Mouse (Mus musculus) midbrain, embryonic 14.5 days (tissue): ENCODE results near the gene Cenpb. TPM values are rescaled to one million over a fixed set of nuclear protein-coding genes. Genes with fewer than 3 reads are reported as not detected.

Experiments
- ATAC-seq: fragments of 200-750 bp; cut with Nextera tagmentation; 2 replicates; pipeline ENCODE4 v1.8.0; 2017; ENCODE audit warnings: moderate number of reproducible peaks, moderate library complexity; ENCODE audit not compliant: low FRiP score, low TSS enrichment
- DNase-seq: peaks from one replicate; pipeline ENCODE4 v3.0.0-alpha.2; 2015
- H3K27ac ChIP-seq: fragments of 300-500 bp; sonication (generic); replicated peaks from 2 replicates; pipeline ENCODE4 v1.5.1; 2014; ENCODE audit warnings: mild to moderate bottlenecking, low read depth, low read length, moderate library complexity
- H3K27me3 ChIP-seq: fragments of 300-500 bp; sonication (generic); 2 replicates; pipeline ENCODE4 v1.6.1; 2014; ENCODE audit warnings: low read length, control low read depth, mixed read lengths; ENCODE audit not compliant: control insufficient read depth, insufficient read depth
- H3K36me3 ChIP-seq: fragments of 300-500 bp; sonication (generic); 2 replicates; pipeline ENCODE4 v1.6.1; 2014; ENCODE audit warnings: low read length, control low read depth; ENCODE audit not compliant: control insufficient read depth, insufficient read depth
- H3K4me1 ChIP-seq: fragments of 300-500 bp; sonication (generic); 2 replicates; pipeline ENCODE4 v1.6.1; 2014; ENCODE audit warnings: mild to moderate bottlenecking, antibody characterized with exemption, low read length, control low read depth; ENCODE audit not compliant: control insufficient read depth, insufficient read depth
- H3K4me2 ChIP-seq: fragments of 300-500 bp; sonication (generic); 2 replicates; pipeline ENCODE4 v1.6.1; 2014; ENCODE audit warnings: mild to moderate bottlenecking, low read length, moderate library complexity
- H3K4me3 ChIP-seq: fragments of 300-500 bp; sonication (generic); replicated peaks from 2 replicates; pipeline ENCODE4 v1.5.1; 2014; ENCODE audit warnings: low read depth, low read length
- H3K9ac ChIP-seq: fragments of 300-500 bp; sonication (generic); replicated peaks from 2 replicates; pipeline ENCODE4 v1.6.1; 2014; ENCODE audit warnings: mild to moderate bottlenecking, low read length, moderate library complexity
- H3K9me3 ChIP-seq: fragments of 300-500 bp; sonication (generic); 2 replicates; pipeline ENCODE4 v1.6.1; 2016; ENCODE audit warnings: low read length, control low read depth, mixed read lengths; ENCODE audit not compliant: control insufficient read depth
- WGBS: fragments of 180-500 bp; shearing (Covaris S2); extraction: QIAGEN DNeasy Blood & Tissue Kit; methylation state at CpG from one replicate; pipeline ENCODE4 v1.1.7; 2014; 5-methylcytosine and 5-hydroxymethylcytosine counted together
- polyA plus RNA-seq: library from polyadenylated mRNA; unstranded; fragments of >200 nt; fragmentation: Nextera tagmentation; extraction: Ambion mirVana; gene quantifications from 2 replicates; pipeline ENCODE4 v1.2.1, GENCODE M21; 2014

Gene Cenpb
- polyA plus RNA-seq, 1 experiment from 2014 or later, result 11.1 TPM

DNA sequence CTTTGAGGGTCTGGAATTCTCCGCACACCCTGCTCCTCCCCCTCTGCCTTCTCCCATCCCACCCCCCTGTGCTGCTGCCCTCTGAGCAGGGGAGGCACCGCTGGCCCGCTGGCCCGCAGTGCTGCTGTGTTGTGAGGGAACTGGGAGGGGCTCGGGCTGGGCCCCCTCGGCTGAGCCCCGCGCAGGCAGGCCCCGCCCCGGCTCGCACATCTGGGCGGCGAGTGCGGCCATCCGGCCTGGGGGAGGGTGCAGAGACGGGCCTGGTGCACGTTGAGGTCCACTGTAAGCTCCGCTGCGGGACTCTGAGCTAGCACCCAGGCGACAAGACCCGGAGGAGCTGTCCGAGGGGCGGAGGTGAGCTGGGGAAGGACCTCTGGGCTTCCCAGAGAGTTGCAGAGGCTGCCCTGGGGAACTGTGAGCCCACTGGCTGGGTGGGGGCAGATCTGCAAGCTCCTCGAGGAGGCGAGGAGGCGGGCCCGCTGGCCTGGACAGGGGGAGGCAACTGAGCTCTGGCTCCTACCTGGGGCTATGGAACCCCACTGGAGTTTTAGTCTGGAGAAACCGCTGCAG is 52.6 kb downstream of the Cenpb start, which contains the start of gene Hspa12b:
Gene Hspa12b (plus strand): TSS at position 120 of the 570 bp plus-strand sequence.
- WGBS, result 2% methylated on average over 28 of the region's 28 CpGs
- Histone ChIP-seq H3K9ac (peak within 1 kb of the TSS; percentile 66), H3K36me3 (no peaks in the 10 kb centered on the region), H3K27ac (no peak within 1 kb of the TSS), H3K4me3 (peak within 1 kb of the TSS; percentile 40), H3K9me3 (no peaks in the 10 kb centered on the region), H3K4me2 (peak within 1 kb of the TSS; percentile 86), H3K4me1 (peaks cover 10% of the 10 kb centered on the region), H3K27me3 (no peaks in the 10 kb centered on the region)
- DNase-seq, result peak; percentile 59
- peak; percentile 79 for ATAC-seq

DNA sequence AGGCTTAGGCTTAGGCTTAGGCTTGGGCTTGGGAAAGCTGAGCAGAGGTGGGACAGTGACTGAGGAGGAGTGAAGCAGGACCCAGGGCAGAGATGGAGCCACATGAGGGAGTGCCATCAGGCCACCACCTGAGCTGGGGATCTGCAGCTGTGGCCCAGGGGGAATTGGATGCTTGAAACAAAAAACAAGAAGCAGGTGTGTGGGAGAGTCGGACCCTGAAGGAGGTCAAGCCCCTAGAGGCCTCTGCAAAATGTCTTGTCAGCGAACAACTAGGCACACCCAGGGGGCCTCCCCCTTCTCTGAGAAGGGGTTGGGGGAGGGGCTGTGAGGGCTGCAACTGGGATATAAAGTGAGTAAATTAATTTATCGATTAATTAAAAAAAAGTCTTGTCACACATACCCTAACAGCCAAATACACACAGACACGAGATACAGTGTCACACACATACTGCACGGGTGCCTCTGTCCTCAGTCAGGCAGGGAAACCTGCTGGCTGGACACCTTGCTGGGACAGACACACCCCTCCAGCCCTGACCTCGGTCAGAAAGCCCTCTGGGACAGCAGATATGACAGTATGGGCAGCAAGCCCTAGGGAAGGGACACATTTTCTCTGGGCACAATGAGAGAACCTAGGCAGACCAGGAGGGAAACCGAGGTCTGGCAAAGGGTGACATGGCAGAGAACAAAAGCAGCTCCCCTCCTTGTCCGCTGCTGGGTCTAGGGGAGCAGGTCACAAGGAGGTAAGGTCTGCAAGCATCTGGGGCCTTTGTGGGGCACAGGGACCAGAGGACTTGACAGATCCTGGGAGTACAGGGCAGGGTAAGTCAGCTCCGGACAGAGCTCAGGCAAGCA is 53.7 kb downstream of the Cenpb start:
- DNase-seq (no peak), ATAC-seq (no peak)
- Histone ChIP-seq H3K4me3 (no peak overlapping the region), H3K27ac (no peak overlapping the region), H3K9ac (no peak overlapping the region), H3K9me3 (no peaks in the 10 kb centered on the region), H3K36me3 (no peaks in the 10 kb centered on the region), H3K4me1 (peaks cover 10% of the 10 kb centered on the region), H3K4me2 (no peak overlapping the region), H3K27me3 (no peaks in the 10 kb centered on the region)
- 46% methylated on average over 9 of the region's 9 CpGs for WGBS

Other genes starting within 250 kb of the Cenpb start
- gene Gfra4, start 137.0 kb downstream of the Cenpb start, polyA plus RNA-seq, result 37.8 and 41.7 TPM in 2 replicates
- gene Adam33, start 116.3 kb downstream of the Cenpb start, polyA plus RNA-seq, result 0.36 and 0.58 TPM in 2 replicates
- gene Siglec1, start 93.3 kb downstream of the Cenpb start, polyA plus RNA-seq, result 0.51 TPM in 1 of 2 replicates, not detected in the other
- 1.5 and 1.7 TPM in 2 replicates for gene Hspa12b, start 52.8 kb downstream of the Cenpb start, polyA plus RNA-seq
- not detected in 2 replicates for gene Gm11037, start 46.6 kb downstream of the Cenpb start, polyA plus RNA-seq
- 76.4 and 85.7 TPM in 2 replicates for gene 1700037H04Rik, start 20.0 kb downstream of the Cenpb start, polyA plus RNA-seq
- gene Cdc25b, start 6.9 kb upstream of the Cenpb start, polyA plus RNA-seq, result 16.4 and 31.5 TPM in 2 replicates
- gene Spef1, start 7.2 kb upstream of the Cenpb start, polyA plus RNA-seq, result 11.3 and 14.1 TPM in 2 replicates
- 32.5 and 34.3 TPM in 2 replicates for gene Ap5s1, start 27.0 kb upstream of the Cenpb start, polyA plus RNA-seq
- 3.8 and 6.8 TPM in 2 replicates for gene Mavs, start 54.0 kb upstream of the Cenpb start, polyA plus RNA-seq
- 26.4 and 34.9 TPM in 2 replicates for gene Pank2, start 82.4 kb upstream of the Cenpb start, polyA plus RNA-seq
- 19.6 and 21.2 TPM in 2 replicates for gene Rnf24, start 172.8 kb upstream of the Cenpb start, polyA plus RNA-seq